Mouse (Mus musculus) spleen, adult 2 months (tissue): ENCODE data around the gene Btnl10.

ENCODE experiments used
- CTCF ChIP-seq: fragments of 200-500 bp; IDR thresholded peaks from 2 replicates; pipeline ENCODE4 v1.5.1; 2011; ENCODE audit warnings: mild to moderate bottlenecking, inconsistent platforms; ENCODE audit not compliant: insufficient read depth, insufficient read length, insufficient replicate concordance; ENCODE audit errors: extremely low read depth
- POLR2A ChIP-seq: fragments of 200-500 bp; IDR thresholded peaks from 2 replicates; pipeline ENCODE4 v1.6.1; 2011; ENCODE audit warnings: low read depth, low read length, inconsistent platforms

- no peak for TF ChIP-seq CTCF
- no peak for TF ChIP-seq POLR2A
Measured at GRCm38 (mm10) chr11:58958536-58958935, 40.8 kb downstream of the Btnl10 start.
